ENCODE assay signal across 8 mouse cellular contexts in the genomic region with DNA sequence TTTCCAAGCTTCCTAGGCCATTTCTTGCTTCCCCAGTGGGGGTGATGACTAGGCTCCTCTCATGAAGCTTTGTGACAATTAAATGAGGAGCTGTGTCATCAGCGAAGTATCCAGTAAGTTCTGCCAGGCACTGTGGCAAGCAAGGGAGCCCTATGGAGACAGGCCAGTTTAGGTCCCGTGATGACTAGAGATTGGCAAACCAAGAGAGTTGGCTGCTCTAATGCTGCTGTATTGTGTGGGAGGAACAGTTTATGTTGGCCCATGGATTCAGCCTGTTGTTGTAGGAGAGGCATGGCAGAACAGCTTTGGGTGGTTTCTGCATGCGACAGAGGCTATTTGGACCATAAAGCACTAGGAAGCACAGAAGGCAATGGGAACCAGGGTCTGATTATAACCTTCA.
A peak's percentile ranks its signal among the peaks of the same experiment; 100 is the strongest.
DNase-seq lines count a peak whose midpoint lies in the region; ATAC-seq lines count a peak whose summit lies in the region.

No protein-coding gene starts in this region.

- ATAC-seq in inflammation-experienced regulatory T-cells, adult 6 months = no peak

- DNase-seq in adrenal gland, postnatal 10 days = peak; percentile 61
- no peak for DNase-seq in adrenal gland, adult 18-20 months (ENCODE audit: low spot score in 2 of 2)
- peak; percentile 18 for DNase-seq in ovary, postnatal 36 days (ENCODE audit: low spot score)
- no peak for DNase-seq in ovary, postnatal 10 days (ENCODE audit: low spot score)
- peak; percentile 47 for DNase-seq in heart, postnatal 4 days
- peak; percentile 18 for DNase-seq in telencephalon, adult 2 months (ENCODE audit: low read depth, low spot score)
- no peak for DNase-seq in testis, postnatal 10 days (ENCODE audit: low spot score)

Comparison
In these comparisons a context has a peak if more than half of its experiments do, and no peak if none do; other contexts are left out.
1. DNase-seq: peak in adrenal gland, postnatal 10 days (single experiment), ovary, postnatal 36 days (single experiment), heart, postnatal 4 days (single experiment) and telencephalon, adult 2 months (single experiment); none in adrenal gland, adult 18-20 months (0 of 2), ovary, postnatal 10 days (single experiment) and testis, postnatal 10 days (single experiment).